Mouse (Mus musculus): ENCODE results near the gene Ddx47. TPM values are rescaled to one million over a fixed set of nuclear protein-coding genes. Genes with fewer than 3 reads are reported as not detected.

Gene Ddx47
- 10 to 100 TPM; 23.7 to 28.2 TPM for total RNA-seq (2021)
- long read RNA-seq, experiment 1, transcript Ddx47-201 (12 exons, 1,764 nt) = major isoform, 11 of 19 reads
- long read RNA-seq, experiment 1, partial matches to known transcripts = 0 of 19 reads
- long read RNA-seq, experiment 1, other reads (novel, unspliced or antisense) = 8 of 19 reads
- long read RNA-seq, experiment 2, transcript Ddx47-201 (12 exons, 1,764 nt) = major isoform, 20 of 26 reads
- long read RNA-seq, experiment 2, partial matches to known transcripts = 5 of 26 reads
- long read RNA-seq, experiment 2, other reads (novel, unspliced or antisense) = 1 of 26 reads

- intact Hi-C loops (cut with DNase I) = no loop called here
- peak; percentile 90 to 92 for DNase-seq
Observed at GRCm38 (mm10) chr6:135011048-135011733, at the start of gene Ddx47. Ddx47 (plus strand) TSS chr6:135011612.

DNA sequence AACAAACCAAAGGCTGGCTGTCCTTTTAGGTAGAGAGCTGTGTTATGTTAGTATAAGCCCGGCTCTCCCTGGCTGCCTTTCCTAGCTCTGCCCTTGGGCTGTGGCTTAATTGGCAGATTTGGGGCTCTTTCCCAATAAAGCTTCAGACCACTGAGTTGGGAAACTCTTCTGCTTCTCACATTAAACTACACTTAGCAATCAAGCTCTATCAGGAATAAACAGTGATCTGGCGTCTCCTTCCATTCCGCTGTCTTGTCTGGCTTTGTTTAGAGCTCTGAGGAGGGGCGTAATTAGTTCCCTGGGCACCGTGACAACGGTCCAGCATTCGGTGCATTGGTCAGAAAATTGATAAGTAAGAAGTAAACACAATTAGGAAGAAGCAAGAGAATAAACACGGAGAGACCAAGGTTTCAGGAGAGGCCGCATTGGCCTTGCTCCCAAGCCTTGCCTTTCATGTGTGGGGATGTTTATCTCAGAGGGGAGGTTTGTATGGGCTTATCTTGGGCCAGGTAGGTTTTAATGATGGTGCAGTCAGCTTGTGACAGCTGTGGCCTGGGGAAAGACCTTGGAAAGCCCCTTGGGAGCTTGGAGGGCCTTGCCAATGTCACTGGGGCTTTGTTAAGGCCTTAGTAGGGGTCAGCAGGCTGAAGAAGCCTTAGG is 49.4 kb upstream of the Ddx47 start:
- intact Hi-C loops (cut with DNase I) = no loop called here
- no peak for DNase-seq

DNA sequence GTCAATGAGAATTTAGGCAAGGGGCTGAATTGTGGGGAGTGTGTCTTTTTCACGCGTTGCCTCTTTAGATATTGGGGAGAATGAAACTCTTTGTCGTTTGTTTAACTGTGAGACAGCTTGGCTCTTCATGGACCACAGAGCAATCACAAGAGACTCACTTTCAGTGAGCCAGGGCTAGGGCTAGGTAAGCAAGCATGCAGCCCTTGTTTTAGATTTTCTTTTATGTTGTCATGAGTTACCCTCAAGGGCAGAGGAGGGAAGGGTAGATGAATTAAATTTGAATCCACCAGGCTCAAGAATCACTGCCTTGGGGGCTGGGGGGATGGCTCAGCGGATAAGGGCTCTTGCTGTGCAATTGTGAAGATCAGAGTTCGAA is 48.9 kb upstream of the Ddx47 start:
- no peak for DNase-seq
- intact Hi-C loops (cut with DNase I) = no loop called here

DNA sequence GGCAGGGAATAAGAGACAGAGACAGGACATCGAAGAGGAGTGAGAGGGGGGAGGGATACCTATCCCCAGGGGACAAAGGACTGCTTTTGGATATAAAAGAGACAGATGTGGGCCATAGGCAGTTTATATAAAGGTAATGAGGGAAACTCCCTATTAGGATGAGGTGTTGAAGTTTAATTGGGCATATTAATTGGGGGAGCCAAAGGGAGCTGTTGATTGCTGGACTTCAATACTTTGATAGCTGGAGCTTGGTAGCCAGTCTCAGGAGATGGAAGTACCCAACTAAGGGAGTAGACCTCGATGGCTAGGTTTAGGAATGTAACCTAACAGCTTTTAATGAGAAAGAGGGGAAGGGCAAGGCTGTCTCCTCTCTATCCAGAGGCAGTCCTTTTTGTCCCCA is 47.5 kb upstream of the Ddx47 start:
- intact Hi-C loops (cut with DNase I) = no loop called here
- no peak for DNase-seq

GRCm38 (mm10) chr6:134966681-134967080 is 44.7 kb upstream of the Ddx47 start:
- intact Hi-C loops (cut with DNase I) = no loop called here
- DNase-seq = no peak

- intact Hi-C loops (cut with DNase I) = no loop called here
Observed at GRCm38 (mm10) chr6:134968326-134968725, 43.1 kb upstream of the Ddx47 start.

DNA sequence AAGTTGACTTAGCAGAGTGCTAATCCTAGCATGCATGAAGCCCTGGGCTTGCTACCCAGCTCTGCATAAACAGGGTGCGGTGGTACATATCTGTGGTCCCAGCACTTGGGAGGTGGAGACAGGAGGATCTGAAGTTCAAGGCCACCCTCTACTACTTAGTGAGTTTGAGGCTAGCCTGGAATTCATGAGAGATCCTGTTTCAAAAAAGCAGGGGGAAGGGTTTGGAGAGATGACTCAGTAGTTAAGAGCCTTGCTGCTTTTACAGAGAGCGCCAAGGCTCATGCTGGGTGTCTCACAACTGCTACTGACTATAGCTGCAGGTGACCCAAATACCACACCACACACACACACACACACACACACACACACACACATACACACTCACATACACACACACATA is 41.9 kb upstream of the Ddx47 start:
- no peak for DNase-seq
- intact Hi-C loops (cut with DNase I) = no loop called here

More at GRCm38 (mm10) chr6:134968326-134968725, 43.1 kb upstream of the Ddx47 start:
- no peak for DNase-seq

DNA sequence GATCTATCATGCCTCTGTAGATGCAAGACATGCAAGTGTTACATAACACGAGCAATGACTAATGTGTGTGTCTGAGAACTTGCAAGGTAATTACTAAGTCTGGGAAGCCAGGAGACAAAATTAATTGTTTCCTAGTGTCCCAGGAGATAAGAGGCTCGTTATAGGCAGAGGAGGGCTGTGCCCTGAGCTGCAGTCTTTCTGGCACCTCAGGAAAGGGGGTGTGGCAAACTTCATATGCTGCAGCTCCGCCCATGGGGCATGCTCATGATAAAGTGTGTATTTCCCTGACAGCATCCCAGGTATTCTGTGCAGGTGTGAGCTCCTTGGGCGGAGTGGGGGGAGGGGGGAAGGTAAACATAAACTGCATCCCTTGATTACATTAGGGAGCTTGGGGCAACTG is 39.3 kb upstream of the Ddx47 start:
- DNase-seq = no peak
- intact Hi-C loops (cut with DNase I) = no loop called here

DNA sequence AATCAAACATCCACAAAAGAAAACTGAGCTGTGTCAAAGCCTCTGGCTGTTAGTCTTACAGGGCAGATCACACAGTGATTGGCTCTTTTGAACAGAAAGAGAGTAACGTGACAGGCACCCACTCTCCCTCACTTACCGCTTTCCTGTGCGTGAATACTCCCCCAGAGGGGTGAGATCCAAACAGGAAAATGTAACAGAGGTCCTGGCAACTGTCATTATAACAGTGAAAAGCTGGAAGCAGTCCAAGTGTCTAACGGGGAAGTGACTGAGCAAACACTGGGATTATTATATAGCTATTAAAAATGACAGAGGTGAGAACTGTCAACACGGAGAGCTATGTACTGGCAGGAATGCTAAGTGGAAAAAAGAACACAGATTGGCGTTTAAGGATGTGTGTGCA is 34.8 kb upstream of the Ddx47 start:
- no peak for DNase-seq
- intact Hi-C loops (cut with DNase I) = no loop called here

DNA sequence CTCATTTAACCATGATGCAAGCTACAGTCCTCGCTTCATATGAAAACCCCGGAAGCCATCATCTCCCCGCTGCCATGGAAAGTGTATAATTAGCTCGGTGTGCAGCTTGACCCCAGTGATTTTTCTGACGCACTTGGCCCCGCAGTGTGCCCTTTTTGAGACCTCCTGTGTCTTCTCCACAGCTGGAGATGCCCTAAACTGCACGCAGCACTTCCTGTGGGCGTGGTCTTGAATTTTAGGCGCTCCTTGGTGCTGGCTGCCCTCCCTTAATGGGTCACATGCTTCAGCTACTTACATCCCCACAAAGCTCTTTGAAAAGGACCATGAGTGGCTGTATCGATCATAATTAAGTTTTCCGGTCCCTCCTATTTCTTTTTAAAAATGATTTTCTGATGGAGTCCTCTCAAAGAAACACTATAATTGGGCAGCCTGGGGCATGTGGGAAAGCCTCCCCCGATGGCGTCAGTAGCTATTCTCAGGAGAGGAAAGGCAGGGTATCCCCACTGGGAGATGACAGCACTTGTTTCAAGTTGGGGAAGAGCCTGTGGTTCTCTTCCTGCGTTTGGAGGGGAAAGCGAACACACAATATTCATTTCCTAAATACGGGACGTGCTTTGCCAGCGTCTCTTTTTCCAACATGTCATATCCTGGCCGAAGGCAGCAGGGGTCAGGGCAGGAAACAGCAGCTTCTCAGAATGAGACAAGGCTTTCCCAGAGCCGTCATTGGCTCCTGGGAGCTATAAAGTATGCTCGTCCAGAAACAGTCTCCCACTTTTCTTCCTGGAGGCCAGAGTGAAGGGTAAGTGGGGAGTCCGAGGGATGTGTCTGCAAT is 30.0 kb upstream of the Ddx47 start, which contains the start of gene Apold1:
Gene Apold1 (plus strand): TSS at position 488 of the 832 bp plus-strand sequence.
- DNase-seq = peak in 1 of 2 experiments; percentile 12
- intact Hi-C loops (cut with DNase I) = no loop called here

- peak; percentile 85 to 90 for DNase-seq
- intact Hi-C loops (cut with DNase I) = no loop called here
Observed at GRCm38 (mm10) chr6:134983529-134984370, 27.7 kb upstream of the Ddx47 start.

GRCm38 (mm10) chr6:134984748-134985147 is 26.7 kb upstream of the Ddx47 start:
- DNase-seq = no peak
- intact Hi-C loops (cut with DNase I) = no loop called here

DNA sequence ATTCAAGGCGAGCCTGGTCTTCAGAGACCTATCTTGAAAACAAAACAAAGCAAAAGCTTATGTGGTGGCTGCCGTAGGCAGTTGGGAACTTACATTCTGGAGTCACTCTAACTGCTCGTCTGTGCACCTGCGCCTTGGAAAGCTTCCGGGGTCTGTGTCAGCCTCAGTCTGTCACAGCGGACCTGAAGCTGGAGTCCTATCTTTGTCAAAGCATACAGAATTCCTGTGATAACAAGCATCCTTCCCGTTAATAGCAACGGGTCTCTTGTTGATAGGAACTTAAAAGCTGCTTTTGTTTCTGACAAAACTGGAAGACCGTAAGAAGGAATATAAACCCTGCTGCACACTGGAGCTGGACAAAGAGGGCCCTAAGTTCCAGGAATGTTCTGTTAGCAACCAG is 23.0 kb upstream of the Ddx47 start:
- intact Hi-C loops (cut with DNase I) = no loop called here
- no peak for DNase-seq

- no peak for DNase-seq
- intact Hi-C loops (cut with DNase I) = no loop called here
Observed at GRCm38 (mm10) chr6:134990674-134991073, 20.7 kb upstream of the Ddx47 start.

GRCm38 (mm10) chr6:134994031-134994651 is 17.3 kb upstream of the Ddx47 start:
- no peak for DNase-seq
- intact Hi-C loops (cut with DNase I) = no loop called here

DNA sequence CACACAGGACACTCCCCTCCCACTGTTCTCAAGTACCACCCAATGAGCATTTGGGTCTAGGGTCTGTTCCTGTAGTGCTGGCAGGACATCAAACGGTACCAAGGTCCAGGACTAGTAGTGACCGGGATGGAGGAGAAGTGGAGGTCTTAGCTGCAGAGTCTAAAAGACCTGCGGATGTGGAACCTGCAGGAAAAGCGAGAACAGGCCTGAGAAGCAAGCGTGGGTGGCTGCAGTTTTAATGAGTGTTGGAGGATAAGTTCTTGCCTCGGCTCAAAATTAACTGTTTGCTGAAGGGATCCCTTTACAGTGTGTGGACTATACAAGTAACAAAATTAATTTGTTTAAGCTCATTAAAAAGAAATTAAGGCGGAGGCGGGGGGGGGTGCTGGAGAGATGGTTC is 16.4 kb upstream of the Ddx47 start:
- DNase-seq = no peak
- intact Hi-C loops (cut with DNase I) = no loop called here

DNA sequence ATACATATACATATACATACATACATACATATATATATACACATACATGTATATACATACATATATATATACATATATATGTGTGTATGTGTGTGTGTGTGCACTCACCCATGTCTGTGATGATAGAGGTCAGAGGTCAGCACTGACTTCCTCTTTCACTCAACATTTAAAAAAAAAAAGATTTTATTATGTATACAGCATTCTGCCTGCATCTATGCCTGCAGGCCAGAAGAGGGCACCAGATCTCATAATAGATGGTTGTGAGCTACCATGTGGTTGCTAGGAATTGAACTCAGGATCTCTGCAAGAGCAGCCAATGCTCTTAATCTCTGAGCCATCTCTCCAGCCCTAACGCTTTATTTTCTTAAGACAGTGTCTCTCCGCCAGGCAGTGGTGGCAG is 14.5 kb upstream of the Ddx47 start:
- intact Hi-C loops (cut with DNase I) = no loop called here
- DNase-seq = no peak

- intact Hi-C loops (cut with DNase I) = no loop called here
- DNase-seq = no peak
Observed at GRCm38 (mm10) chr6:134998076-134998475, 13.3 kb upstream of the Ddx47 start.

- no peak for DNase-seq
- intact Hi-C loops (cut with DNase I) = no loop called here
Observed at GRCm38 (mm10) chr6:134998781-134999180, 12.6 kb upstream of the Ddx47 start.
